Mouse (Mus musculus): ENCODE data around the gene Atp1a1.

The Atp1a1 gene

DNA sequence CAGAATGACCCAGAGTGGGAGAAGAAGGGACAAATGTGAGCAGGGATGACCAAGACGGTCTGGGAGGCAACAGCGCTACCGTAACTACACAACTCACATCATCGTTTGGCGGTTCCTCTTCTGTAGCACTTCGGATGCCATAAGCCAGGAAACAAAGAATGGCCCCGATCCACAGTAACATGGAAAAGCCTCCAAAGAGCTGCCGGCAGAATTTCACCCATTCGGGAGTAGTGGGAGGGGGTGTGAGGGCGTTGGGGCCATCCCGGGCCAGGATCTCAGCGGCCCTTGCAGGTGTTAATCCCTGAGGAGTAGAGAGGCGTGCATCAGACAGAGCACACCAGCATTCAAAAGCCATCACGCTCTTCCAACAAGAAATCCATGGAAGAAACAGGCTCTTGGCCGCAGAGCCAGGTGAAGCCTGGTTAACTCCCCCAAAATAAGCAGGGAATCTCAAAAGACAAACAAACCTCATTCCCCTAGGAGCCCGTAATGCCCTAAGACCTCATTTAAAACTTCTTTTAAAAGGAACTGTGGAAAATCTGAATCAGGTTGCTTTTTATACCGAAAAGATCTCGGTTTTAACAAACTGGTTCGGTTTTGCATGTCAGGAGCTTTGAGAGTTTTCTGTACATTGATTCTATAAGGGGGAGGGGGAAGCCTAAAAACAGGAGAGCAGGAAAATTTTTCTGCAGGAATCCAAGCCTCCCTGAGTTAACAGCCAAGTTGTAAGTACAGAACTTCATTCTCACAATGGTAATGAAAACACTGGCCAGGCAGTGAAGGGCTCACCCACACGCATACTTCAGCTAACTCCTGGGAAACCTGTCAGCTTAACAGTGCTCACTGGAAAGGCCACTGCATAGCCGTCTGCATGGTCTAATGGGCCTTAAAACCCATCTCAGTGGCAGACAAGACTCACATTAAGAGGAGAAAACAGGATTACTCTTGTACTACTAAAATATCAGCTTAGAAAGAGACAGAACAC is 11.9 kb downstream of the Atp1a1 start:
- DNase-seq (ENCODE audit: low spot score), result no peak

DNA sequence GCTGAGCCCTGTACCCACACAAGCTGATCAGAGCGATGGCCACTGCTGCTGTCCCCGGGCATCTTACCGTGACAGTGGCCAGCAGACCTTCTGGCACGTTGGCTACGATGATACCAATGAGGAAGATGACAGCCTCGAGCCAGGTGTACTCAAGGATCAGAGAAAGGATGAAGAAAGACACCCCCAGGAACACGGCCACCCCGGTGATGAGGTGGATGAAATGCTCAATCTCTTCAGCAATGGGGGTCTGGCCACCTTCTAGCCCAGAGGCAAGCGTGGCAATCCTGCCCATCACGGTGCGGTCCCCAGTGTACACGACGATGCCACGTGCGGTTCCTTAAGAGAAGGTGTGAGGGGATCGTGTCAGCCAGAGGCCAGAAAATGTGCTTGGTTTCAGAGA is 14.1 kb downstream of the Atp1a1 start:
- DNase-seq (ENCODE audit: low spot score), result no peak

DNA sequence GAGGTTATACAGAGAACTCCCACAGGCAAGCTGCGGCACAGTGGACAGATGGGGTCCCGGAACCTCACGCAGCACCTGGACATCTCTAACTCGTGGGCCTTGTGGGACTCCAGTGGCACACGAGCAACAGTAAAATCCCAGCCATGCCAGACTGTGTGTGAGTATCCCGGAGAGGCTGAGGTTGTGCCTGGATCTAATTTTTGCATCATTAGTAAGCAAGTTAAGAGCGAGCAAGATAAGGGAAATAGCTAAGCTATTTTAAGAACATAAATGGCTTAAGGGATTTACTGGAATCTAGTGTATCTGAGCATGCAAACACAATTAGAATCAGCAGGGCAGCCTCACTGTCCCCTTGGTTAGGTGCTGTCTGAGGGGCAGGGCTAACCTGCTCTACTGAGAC is 16.2 kb downstream of the Atp1a1 start:
- DNase-seq (ENCODE audit: low spot score), result no peak

DNA sequence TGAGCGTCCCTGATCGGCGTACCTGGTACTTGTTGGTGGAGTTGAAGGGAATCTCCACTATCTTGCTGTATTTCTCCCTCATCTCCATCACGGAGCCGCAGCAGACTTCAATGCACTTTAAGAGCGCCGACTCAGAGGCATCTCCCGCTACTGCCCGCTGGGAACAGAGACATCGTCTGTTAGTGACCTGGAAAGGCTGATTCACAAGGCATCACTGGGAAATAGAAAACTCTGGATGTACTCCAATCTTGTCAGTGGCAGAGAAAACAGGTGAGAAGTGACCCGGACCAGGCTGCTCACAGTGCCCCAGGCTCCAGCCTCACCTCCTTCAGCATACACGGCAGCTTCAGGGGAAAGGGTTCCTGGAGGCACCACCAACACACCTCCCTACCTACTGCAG is 17.7 kb downstream of the Atp1a1 start:
- no peak for DNase-seq (ENCODE audit: low spot score)

DNA sequence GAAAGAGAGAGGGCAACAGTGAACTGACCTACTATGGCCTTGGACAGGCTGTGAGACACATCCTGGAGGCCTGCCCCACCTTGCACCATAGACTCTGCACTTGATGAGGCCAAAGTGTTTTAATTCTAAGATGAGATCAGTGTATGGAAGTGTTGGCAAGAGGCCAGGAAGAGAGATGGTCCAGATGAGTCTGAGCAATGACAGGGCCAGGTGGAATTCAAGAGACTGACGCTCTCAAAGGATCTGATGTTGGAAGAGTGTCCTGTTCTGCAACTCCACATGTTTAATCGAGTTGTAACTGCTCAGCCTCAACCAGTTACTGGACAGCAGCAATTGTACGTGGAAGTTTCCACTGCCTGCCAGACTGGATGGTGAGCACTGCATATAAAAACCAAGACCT is 26.4 kb downstream of the Atp1a1 start:
- DNase-seq (ENCODE audit: low spot score), result no peak

DNA sequence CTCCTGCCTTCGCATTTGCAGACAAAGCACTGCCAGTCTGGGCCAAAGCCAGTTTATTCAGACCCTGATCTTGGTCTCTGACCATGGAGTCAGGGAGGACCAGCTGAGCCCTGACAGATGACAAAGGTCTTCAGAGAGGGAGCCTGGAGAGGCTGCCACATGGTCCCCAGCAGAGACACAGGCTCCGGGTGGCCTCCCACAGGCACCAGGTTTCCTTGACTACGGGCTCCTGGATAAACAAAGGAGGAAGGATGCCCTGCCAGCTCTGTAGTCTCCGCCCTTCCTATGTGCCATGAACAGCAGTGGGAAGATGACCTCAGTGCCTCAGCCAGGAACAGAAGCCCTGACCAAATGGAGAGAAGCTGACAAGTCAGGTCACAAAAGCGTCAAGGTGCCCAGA is 27.1 kb downstream of the Atp1a1 start:
- DNase-seq (ENCODE audit: low spot score), result no peak

DNA sequence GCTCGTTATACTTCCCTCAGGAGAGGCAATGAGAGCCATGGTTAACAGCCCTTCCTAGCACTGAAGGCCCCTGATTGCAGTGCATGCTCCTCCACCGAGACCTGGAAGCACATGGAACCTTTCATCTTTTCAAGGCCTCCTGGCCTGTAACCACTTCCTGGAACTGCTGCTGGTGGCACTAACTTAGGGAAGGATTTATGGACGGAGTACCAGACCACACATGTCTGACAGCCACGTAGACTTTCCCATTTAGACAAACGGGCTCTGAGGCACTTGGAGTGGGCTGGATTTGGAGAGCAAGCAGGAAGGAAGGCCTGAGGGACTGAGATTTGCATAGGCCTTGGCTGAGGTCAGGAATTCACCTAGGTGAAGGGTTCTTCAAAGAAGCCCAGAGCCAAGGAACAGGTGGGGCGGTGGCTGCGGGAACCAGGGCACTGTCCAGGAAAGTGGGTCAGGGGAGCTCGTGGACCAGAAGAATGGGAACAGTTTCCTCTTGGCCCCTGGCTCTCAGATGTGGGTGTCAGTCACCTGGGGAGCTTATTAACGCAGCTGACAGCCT is 28.9 kb downstream of the Atp1a1 start:
- DNase-seq (ENCODE audit: low spot score), result no peak

DNA sequence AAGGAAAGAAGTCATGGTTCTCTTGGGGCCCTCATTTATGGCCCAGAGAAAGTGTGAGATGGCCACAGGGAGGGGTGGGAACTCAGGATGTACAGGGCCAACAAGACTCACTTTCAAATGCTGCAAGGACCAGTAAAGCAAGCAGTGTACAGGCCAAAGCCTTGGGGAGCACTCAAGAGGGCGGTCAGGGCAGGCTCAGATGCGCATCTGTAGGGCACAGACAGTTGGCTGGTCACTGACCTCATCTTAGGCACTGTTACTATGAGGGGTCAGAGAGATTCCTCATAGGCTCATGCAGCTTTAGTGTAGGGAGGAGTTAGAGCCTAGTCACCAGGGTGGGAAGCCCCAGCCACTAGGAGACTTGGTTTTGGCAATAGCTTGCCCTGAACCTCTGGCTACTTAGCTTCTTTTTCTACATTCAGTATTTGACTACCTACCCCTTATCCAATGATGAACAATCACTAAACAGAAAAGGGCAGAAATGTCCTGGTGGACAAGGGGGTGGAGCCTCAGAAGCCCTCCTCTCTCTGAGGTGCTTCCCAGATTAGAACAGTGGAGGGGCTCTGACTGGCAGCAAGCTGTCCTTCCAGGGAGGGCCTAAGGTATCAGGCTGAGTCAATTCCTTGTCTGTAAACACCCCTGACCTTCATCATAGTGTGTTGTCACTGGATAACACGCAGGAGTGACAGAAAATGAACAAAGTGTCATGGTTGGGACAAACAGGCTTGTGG is 29.9 kb downstream of the Atp1a1 start:
- no peak for DNase-seq (ENCODE audit: low spot score)

DNA sequence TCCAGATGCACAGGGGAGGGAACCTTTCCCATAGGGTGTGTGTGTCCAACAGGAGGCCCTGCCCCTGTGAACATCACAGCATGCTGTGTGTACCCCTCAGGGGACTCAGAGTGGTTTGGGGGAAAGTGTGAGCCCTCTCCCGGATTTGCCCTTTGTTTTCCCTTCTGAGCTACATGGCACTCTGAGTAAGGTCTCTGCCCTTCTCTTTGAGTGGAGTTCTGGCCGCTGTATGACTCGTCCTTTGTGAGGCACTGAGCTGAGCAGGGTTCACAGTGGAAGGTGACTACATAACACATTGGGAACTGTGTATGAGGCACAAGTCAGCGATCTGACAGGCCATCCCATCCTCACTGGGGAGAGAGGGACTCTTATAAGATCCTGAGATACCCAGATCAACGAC is 31.5 kb downstream of the Atp1a1 start:
- no peak for DNase-seq (ENCODE audit: low spot score)

DNA sequence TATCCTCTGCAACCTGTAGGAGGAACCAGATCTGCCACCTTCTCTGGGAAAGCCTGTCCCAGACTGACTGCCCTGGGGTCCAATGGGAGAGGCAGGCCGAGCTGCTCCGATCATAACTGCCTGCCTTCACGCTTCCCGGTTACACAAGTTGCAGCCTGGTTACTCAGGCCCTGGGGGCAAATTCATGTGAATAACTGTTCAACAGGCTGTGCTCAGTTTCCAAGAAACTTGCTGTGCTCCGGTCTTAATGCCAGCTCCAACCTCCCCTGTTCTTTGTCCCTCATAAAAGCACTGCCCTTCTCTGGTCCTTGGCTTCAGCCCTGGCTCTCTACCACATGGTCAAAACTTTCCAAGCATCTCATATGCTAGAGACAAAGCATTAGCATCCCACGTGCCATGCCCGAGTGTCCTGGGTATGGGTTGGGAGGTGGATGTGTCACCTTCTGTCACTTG is 32.3 kb downstream of the Atp1a1 start:
- peak; percentile 46 for DNase-seq (ENCODE audit: low spot score)

DNA sequence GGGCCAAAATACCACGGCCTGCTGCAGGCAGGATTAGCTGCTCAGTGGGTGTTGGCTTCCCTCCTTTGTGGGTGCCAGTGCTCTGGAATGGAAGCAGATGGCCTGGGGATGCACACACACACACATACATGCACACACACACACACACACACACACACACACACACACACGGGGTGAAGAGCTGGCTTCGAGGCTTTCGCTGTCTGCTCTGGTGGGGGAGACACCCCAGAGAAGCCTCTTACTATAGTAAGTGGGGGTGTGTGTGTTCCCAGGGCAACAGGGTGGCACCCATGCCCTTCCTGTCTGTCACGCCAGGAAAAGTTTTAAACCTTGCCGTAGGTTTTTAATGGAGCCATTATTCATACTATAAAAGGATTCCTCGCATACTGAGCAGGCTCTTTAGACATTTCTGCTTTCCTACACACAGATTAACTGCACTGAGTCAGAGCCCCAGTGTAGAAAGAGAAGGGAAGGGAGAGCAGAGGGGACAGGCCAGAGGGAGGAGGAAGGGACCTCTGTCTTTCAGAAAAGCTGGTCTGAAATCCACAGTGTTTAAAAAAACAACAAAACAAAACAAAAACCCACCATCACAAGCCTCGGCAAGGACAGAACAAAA is 32.9 kb downstream of the Atp1a1 start:
- no peak for DNase-seq (ENCODE audit: low spot score)

DNA sequence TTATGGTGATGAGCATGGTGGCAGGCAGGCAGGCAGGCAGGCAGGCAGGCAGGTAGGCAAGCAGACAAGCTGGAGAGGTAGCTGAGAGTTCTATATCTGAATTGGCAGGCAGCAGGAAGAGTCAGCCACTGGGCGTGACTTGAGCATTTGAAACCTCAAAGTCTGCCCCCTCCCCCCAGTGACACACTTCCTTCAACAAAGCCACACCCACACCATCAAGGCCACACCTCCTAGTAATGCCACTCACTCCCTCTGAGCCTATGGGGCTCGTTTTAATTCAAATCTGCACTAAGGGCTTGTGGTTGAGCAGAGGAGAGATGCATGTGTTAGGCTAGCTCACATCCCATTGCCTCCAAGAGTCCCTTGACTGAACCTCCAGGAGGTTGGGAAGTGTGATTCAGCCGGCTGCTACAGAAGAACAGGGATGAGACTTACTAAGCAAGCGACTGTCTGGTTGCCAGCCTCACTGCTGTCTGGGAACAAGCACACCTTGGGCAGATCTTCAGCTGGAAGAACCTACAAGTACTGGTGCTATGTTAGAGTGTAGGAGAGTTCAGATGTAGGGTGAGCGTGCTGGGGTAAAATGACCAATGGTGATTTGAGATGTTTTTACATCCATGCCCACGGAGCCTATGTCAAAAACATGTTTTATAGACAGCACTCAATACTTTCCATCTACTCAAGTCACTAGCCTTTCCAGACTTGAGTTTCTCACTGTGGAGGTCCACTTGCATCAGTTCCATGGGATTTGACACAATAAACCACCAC is 33.6 kb downstream of the Atp1a1 start:
- DNase-seq (ENCODE audit: low spot score), result no peak

DNA sequence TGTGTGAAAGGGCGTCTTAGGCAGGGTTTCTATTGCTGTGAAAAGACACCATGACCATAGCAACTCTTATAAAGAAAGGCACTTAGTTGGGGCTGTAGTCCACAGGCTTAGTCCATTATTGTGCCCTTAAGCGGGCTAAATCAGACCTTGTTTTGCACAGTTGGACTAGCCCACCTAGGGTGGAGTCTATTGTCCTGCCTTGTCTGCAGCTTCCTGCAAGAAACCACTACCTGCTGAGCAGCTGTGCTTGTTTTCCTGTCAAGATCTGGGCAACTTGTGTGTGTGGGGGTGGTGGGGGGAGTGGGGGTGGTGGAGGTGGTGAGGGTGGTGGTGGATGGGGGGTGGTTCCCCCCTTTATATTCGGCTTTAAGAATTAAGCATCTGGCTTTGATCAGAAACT is 34.2 kb downstream of the Atp1a1 start:
- DNase-seq (ENCODE audit: low spot score), result no peak

DNA sequence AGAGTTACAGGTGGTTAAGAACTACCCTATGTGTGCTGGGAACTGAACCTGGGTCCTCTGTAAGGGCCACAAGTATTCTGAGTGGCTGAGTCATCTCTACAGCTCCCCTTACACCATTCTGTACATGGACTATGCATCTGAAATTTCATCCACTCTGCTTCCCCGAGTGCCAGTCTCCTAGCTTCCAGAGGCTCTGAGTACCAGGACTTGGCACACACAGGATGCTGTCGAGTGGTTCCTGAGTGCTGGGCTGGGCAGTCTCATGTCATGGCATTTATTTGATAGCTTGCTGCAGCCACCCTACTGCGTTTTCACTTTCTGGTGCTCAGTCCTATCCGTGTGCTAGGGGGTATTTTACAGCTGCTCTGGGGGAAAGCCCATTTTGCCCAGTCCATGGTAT is 35.9 kb downstream of the Atp1a1 start:
- no peak for DNase-seq (ENCODE audit: low spot score)

DNA sequence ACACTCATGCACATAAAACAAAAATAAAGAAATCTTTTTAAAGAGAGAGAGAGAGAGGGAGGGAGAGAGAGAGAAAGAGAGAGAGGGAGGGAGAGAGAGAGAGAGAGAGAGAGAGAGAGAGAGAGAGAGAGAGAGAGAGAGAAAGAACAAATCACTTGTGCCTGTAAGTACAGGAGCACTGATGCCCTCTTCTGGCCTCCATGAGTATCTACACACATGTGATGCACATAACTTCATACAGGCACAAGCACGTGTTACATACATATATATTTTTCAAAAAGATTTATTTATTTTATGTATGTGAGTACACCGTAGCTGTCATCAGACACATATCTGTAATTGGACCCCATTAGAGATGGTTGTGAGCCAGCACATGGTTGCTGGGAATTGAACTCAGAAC is 40.5 kb downstream of the Atp1a1 start:
- DNase-seq (ENCODE audit: low spot score), result no peak

DNA sequence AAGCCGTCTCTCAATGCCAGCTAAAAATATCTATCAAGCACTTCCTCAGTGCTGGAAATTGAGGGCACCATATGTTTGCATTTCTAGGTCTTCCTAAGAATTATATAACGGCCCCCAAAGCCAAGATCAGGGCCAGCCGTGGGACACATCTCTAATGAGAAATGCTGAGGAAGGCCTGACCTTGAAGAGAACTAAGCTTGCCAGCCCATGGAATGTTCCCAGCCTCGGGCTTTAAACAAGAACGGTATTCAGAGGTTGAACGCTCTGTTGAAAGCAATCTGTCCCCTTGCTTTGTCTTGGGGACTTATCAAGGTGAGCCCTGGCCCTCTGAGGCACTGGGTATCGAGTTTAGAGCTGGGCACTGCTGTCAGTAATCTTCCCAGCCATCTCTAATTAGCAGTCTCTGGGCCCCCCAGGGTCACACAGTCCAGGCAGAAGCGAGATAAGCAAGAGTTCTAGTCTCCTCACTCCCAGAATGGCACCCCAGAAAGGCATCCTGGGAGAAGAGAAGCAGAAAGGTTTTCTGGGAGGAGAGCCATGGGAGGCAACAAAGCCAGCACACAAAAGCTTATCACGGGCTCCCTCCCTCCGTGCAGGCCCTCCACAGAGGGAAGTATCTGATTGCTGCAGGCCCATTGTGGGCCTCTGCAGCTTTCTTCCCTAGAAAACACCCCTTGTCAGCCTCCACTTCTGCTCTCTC is 41.8 kb downstream of the Atp1a1 start:
- DNase-seq (ENCODE audit: low spot score), result no peak

DNA sequence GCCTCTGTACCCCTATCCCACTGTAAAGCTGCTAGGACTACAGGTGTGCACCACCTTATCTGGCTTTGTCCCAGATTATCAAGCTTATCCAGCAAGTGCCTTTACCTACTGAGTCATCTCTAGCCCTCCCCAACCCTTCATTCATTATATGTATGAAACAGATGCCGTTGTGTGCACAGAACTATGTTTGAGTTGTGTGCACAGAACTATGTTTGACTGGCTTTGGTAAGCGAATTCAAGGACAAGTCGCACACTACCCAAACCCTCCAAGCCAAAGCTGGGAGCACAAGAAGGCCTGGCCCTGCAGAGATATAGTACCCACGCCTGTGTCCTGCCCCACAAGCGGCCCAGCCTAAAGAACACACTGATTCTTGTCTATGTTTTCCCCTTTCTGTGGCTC is 42.5 kb downstream of the Atp1a1 start:
- no peak for DNase-seq (ENCODE audit: low spot score)

DNA sequence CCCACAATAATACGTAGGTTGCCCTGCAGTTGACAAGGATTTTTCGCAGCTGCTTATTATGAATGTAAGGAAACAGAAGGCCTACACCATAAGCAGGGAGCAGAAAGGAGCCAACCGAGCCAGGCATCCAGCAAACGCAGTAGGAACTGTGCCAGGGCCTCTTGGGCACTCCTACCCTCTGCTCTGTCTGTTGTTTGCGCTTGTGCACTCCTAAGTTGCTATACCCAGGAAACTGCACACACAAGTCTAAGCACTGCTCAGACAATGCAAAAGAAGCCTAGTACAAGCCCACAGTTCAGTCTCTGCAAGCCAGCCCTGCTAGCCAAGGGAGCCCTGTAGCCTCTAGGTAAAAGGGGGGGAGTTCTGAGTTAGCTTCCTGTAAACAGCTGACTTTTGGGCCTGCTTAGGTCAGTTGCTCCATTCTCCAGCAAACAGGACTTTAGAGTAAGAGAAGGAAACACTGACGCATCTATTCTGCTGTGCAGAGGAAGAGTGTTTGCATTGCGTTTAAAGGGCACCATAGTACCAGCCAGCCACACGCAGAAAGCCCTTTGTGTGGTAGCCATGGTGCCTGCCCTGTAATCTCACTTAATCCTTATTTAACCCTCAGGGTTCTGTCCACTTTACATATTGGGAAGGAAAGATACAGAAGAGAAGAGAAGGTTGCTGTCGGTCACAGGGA is 43.5 kb downstream of the Atp1a1 start:
- no peak for DNase-seq (ENCODE audit: low spot score)

DNA sequence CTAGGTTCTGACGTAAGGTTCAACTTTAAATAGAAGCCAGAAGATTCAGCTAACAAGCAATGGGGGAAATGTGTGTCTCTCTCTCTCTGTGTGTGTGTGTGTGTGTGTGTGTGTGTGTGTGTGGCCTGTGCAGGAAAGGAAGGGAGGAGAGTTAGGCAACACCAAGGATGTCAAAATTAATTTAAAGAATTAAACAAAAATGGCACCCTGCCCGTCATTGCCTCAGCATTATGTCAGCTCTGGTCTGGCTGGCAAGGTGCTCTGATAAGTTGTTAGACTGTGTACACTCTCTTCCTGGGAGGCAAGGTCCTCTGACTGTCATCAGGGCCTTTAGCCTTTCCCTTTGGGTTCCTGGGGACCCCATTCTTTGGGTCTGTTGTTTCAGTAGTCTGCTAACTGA is 47.8 kb downstream of the Atp1a1 start:
- no peak for DNase-seq (ENCODE audit: low spot score)
